In genomic region chr4:30312956-30313355, GRCm38 (mm10) we compare ENCODE assay signal across 25 mouse cellular contexts.
DNase-seq lines count a peak whose midpoint lies in the region; ATAC-seq and TF ChIP-seq lines count a peak whose summit lies in the region.
"Had no signal": no experiment of that assay in that cellular context is flagged by ENCODE, and none has a peak within 500 bp of the region (broad histone marks: within the 10 kb centered on the region; RNA-seq: fewer than 3 reads in every experiment).

No protein-coding gene starts in this region.

- no peak overlapping the region for H3K9ac ChIP-seq in hindbrain, embryonic 12.5 days
- H3K9ac ChIP-seq in hindbrain, embryonic 13.5 days: no peak overlapping the region
- H3K9ac ChIP-seq in midbrain, embryonic 11.5 days (ENCODE audit: low read length): no peak overlapping the region
- H3K9ac ChIP-seq in midbrain, postnatal 0 days (replicated peaks; ENCODE audit: low read length, poor library complexity, severe bottlenecking): no peak overlapping the region
- H3K9ac ChIP-seq: embryonic facial prominence, embryonic 12.5 days; liver, embryonic 15.5 days; lung, embryonic 15.5 days; neural tube, embryonic 13.5 days had no signal

- WGBS in hindbrain, embryonic 10.5 days: 68% methylated on average over 7 of the region's 7 CpGs
- 62% methylated on average over 7 of the region's 7 CpGs for WGBS in hindbrain, embryonic 12.5 days
- WGBS in hindbrain, embryonic 13.5 days: 59% methylated on average over 7 of the region's 7 CpGs
- WGBS in midbrain, embryonic 11.5 days: 48% methylated on average over 7 of the region's 7 CpGs
- 24% methylated on average over 7 of the region's 7 CpGs for WGBS in midbrain, postnatal 0 days

- H3K36me3 ChIP-seq in hindbrain, embryonic 10.5 days: no peaks in the 10 kb centered on the region
- H3K36me3 ChIP-seq in hindbrain, embryonic 12.5 days: no peaks in the 10 kb centered on the region
- no peaks in the 10 kb centered on the region for H3K36me3 ChIP-seq in hindbrain, embryonic 13.5 days
- H3K36me3 ChIP-seq in midbrain, embryonic 11.5 days (ENCODE audit: control insufficient read depth, insufficient read depth, low read length): no peaks in the 10 kb centered on the region
- no peaks in the 10 kb centered on the region for H3K36me3 ChIP-seq in midbrain, postnatal 0 days (ENCODE audit: insufficient read depth, low read length)
- H3K36me3 ChIP-seq: embryonic facial prominence, embryonic 12.5 days; G1E; limb, embryonic 10.5 days; liver, embryonic 15.5 days; lung, embryonic 15.5 days; neural tube, embryonic 13.5 days had no signal

- no peaks in the 10 kb centered on the region for H3K9me3 ChIP-seq in hindbrain, embryonic 10.5 days
- H3K9me3 ChIP-seq in hindbrain, embryonic 12.5 days (replicated peaks): no peaks in the 10 kb centered on the region
- no peaks in the 10 kb centered on the region for H3K9me3 ChIP-seq in hindbrain, embryonic 13.5 days
- no peaks in the 10 kb centered on the region for H3K9me3 ChIP-seq in midbrain, embryonic 11.5 days (ENCODE audit: control insufficient read depth, low read length)
- no peaks in the 10 kb centered on the region for H3K9me3 ChIP-seq in midbrain, postnatal 0 days (ENCODE audit: low read length)
- H3K9me3 ChIP-seq: embryonic facial prominence, embryonic 12.5 days; G1E; limb, embryonic 10.5 days; liver, embryonic 15.5 days; lung, embryonic 15.5 days; megakaryocyte, embryonic 14.5 days; neural tube, embryonic 13.5 days had no signal

- ATAC-seq in hindbrain, embryonic 12.5 days (ENCODE audit: low FRiP score): no peak
- no peak for ATAC-seq in hindbrain, embryonic 13.5 days (ENCODE audit: low FRiP score)
- ATAC-seq in midbrain, embryonic 11.5 days (ENCODE audit: low FRiP score): peak; percentile 28; the same call in 1 of the 2 replicates
- ATAC-seq in midbrain, postnatal 0 days (ENCODE audit: low FRiP score): no peak
- ATAC-seq: Patski had no signal

- no peak overlapping the region for H3K4me3 ChIP-seq in hindbrain, embryonic 10.5 days
- H3K4me3 ChIP-seq in hindbrain, embryonic 12.5 days: no peak overlapping the region
- H3K4me3 ChIP-seq in hindbrain, embryonic 13.5 days: no peak overlapping the region
- H3K4me3 ChIP-seq in midbrain, embryonic 11.5 days (ENCODE audit: low read depth, low read length): no peak overlapping the region
- H3K4me3 ChIP-seq in midbrain, postnatal 0 days (ENCODE audit: low read depth, low read length): no peak overlapping the region
- H3K4me3 ChIP-seq: embryonic facial prominence, embryonic 12.5 days; limb, embryonic 10.5 days; liver, embryonic 15.5 days; lung, embryonic 15.5 days; megakaryocyte, embryonic 14.5 days; neural tube, embryonic 13.5 days had no signal

- no peak for DNase-seq in hindbrain, embryonic 10.5 days (ENCODE audit: low spot score)
- peak; percentile 85 for DNase-seq in midbrain, embryonic 11.5 days (ENCODE audit: low spot score, missing footprints)
- no peak for DNase-seq in midbrain, postnatal 0 days (ENCODE audit: low spot score)
- no peak for DNase-seq in right cerebral cortex, postnatal 36 days (ENCODE audit: low spot score in 2 of 2)
- no peak for DNase-seq in right cerebral cortex, postnatal 4 days
- DNase-seq: adrenal gland, adult 2 months; cerebellum, adult 18-20 months; cerebellum, postnatal 25 days; gastrocnemius, postnatal 36 days; heart, postnatal 36 days; kidney, adult 8-10 months; kidney, postnatal 10 days; liver; lung, postnatal 36 days had no signal

- H3K27me3 ChIP-seq in hindbrain, embryonic 10.5 days (ENCODE audit: insufficient read depth, poor library complexity, severe bottlenecking): no peaks in the 10 kb centered on the region
- no peaks in the 10 kb centered on the region for H3K27me3 ChIP-seq in hindbrain, embryonic 12.5 days
- H3K27me3 ChIP-seq in hindbrain, embryonic 13.5 days: no peaks in the 10 kb centered on the region
- H3K27me3 ChIP-seq in midbrain, embryonic 11.5 days (ENCODE audit: control insufficient read depth, insufficient read depth, low read length): no peaks in the 10 kb centered on the region
- no peaks in the 10 kb centered on the region for H3K27me3 ChIP-seq in midbrain, postnatal 0 days (ENCODE audit: insufficient read depth, low read length)
- H3K27me3 ChIP-seq: CH12.LX; embryonic facial prominence, embryonic 12.5 days; liver, embryonic 15.5 days; lung, embryonic 15.5 days; megakaryocyte, embryonic 14.5 days; neural tube, embryonic 13.5 days; Patski had no signal

- H3K27ac ChIP-seq in hindbrain, embryonic 10.5 days: peak overlapping the region; percentile 12; the same call in 1 of the 2 replicates
- H3K27ac ChIP-seq in hindbrain, embryonic 12.5 days: no peak overlapping the region
- no peak overlapping the region for H3K27ac ChIP-seq in hindbrain, embryonic 13.5 days
- no peak overlapping the region for H3K27ac ChIP-seq in midbrain, embryonic 11.5 days (ENCODE audit: low read depth, low read length)
- H3K27ac ChIP-seq in midbrain, postnatal 0 days (ENCODE audit: low read depth, low read length): no peak overlapping the region
- H3K27ac ChIP-seq: embryonic facial prominence, embryonic 12.5 days; limb, embryonic 10.5 days; liver, embryonic 15.5 days; lung, embryonic 15.5 days; neural tube, embryonic 13.5 days had no signal

- no peak for TF ChIP-seq CTCF in midbrain, postnatal 0 days (IDR thresholded peaks at IDR 0.05)

- no peak overlapping the region for H3K4me2 ChIP-seq in hindbrain, embryonic 12.5 days (replicated peaks)
- H3K4me2 ChIP-seq in hindbrain, embryonic 13.5 days: peak overlapping the region; percentile 2; the same call in 1 of the 2 replicates
- H3K4me2 ChIP-seq in midbrain, embryonic 11.5 days: peak overlapping the region; percentile 22
- peak overlapping the region; percentile 16 for H3K4me2 ChIP-seq in midbrain, postnatal 0 days (ENCODE audit: low read depth, low read length, poor library complexity, severe bottlenecking)
- H3K4me2 ChIP-seq: embryonic facial prominence, embryonic 12.5 days; liver, embryonic 15.5 days; lung, embryonic 15.5 days; neural tube, embryonic 13.5 days had no signal

- H3K4me1 ChIP-seq in hindbrain, embryonic 10.5 days (replicated peaks): peaks cover 13% of the 10 kb centered on the region
- peaks cover 12% of the 10 kb centered on the region; the same call in 1 of the 2 replicates for H3K4me1 ChIP-seq in hindbrain, embryonic 12.5 days
- H3K4me1 ChIP-seq in hindbrain, embryonic 13.5 days (replicated peaks): no peaks in the 10 kb centered on the region; the same call in 1 of the 2 replicates
- peaks cover 10% of the 10 kb centered on the region for H3K4me1 ChIP-seq in midbrain, embryonic 11.5 days (ENCODE audit: control insufficient read depth, insufficient read depth, low read length)
- no peaks in the 10 kb centered on the region for H3K4me1 ChIP-seq in midbrain, postnatal 0 days (ENCODE audit: insufficient read depth, low read length)
- H3K4me1 ChIP-seq: embryonic facial prominence, embryonic 12.5 days; liver, embryonic 15.5 days; lung, embryonic 15.5 days; megakaryocyte, embryonic 14.5 days had no signal
